Mouse (Mus musculus): ENCODE measurements around the gene Tax1bp1.
"Not testable (repeated sequence)": the region's sequence is repeated elsewhere in the genome, so short reads cannot be mapped to it uniquely, and the experiment has no call there.

The Tax1bp1 gene

DNA sequence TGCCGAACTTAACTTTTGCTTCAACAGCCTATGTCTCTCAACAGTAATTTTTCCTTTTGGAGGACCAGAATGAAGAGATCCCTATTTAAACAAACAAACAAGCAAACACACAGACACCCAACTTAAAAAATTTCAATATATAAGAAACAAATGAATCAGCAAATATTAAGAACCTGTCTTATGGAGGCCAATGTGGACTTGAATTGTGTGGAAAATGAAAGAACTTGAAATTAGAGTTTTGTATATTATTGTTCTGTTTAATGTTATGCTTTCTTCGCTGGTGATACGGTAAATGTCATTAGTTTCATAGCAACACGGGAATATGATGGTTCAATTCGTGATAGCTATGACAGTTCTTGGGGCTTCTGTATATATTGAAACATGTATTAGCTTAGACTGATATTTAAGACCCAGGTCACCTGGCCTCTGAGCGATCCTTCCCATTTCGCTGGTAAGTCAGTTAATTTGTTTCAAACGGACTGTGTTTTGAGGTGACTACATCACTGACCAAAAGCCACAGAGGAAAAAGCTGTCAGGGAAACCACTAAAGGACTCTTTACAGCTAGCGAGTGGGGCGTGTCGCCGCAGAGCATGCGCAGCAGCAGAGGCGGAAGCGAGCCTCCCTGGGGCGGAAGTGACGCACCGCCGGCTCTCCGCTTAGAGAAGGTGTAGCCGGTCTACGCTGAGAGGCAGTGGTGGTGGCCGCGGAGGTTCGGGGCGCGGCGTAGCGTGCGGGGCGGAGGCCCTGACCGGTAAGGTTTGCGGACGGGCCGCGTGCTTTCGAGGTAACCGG lies at the start of gene Tax1bp1:
Tax1bp1 (plus strand) TSS at position 626 of the 793 bp plus-strand sequence.
- DNase-seq: peak; percentile 91 to 94

DNA sequence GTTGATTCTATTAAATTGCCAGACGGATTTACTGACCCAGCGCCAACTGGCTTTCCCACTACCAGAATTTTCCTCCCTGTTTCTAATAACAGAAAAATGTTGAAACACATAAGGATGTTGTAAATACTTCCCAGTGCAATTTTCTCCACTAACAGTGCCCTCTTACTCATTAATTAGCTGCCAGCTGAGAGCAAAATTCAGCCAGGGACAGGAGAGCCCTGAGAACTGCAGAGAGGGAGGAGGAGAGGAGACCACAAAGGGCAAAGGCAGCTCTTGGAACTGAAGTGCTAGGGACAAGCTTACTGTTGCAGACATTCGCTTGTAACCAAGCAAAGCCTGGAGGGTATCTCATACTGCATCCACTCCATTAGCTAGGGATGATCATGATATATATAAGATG lies 45.9 kb upstream of the Tax1bp1 start:
- DNase-seq: peak; percentile 33 to 47

DNA sequence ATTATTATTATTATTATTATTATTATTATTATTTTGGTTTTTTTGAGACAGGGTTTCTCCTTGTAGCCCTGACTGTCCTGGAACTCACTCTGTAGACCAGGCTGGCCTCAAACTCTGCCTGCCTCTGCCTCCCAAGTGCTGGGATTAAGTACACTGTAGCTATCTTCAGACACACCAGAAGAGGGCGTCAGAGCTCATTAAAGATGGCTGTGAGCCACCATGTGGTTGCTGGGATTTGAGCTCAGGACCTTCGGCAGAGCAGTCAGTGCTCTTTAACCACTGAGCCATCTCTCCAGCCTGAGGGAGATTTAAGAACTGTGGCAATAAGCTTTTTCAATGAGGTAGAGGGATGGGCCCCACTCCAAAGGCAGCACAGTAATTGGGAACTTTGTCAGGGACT lies 43.7 kb upstream of the Tax1bp1 start:
- not testable (repeated sequence) for DNase-seq

DNA sequence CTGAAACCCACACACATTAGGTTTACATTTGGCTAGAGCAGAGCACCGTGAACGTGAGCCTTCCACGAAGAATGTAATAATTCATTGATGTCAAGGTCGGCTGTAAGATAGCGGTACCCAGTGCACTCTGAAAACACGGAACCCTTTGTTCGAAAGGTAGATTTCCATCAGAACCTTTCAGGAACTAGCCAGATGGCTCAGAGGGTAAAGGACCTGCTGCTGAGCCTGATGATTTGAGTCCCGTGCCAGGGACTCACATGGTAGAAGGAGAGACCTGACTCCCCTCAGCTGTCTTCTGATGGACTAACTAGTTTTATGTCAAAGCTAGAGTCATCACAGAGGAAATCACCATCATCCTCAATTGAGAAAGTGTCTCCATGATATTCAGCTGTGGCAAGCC lies 41.7 kb upstream of the Tax1bp1 start:
- no peak for DNase-seq

DNA sequence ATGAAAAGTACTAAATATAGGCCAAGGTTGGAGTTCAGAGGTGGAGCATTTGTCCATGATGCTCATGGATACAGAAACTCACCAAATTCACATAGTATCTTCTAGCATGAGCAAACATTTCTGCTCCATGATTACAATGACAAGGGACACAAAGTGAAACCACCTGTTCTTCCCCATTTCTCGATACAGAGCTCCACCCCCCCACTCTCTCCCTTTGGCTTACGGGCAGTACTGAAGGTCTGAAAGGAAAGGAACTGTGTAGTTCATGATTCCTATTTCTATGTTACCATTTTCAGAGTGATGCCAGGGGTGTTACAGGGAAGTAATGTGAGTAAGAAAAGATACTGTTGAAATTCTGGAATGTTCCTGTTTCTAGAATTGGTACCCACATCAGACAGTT lies 41.0 kb upstream of the Tax1bp1 start:
- no peak for DNase-seq

DNA sequence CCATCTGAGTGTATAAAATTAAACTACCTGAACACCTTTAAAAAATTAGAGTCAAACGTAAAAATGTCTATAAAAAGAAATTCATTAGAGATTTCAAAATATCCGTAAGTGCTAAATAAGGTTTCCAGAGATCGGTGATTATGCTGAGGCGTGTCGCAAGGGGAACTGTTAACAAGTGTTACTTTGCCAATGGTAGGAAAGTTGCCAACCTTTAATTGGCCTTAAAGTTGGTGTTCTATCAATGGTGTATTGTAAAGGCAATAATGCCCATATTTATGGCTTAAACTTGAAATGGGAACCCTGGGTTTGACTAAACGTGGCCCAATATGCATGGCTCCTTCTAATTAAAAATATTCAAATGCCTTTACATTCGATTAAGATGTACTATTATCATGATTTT lies 39.8 kb upstream of the Tax1bp1 start:
- no peak for DNase-seq

DNA sequence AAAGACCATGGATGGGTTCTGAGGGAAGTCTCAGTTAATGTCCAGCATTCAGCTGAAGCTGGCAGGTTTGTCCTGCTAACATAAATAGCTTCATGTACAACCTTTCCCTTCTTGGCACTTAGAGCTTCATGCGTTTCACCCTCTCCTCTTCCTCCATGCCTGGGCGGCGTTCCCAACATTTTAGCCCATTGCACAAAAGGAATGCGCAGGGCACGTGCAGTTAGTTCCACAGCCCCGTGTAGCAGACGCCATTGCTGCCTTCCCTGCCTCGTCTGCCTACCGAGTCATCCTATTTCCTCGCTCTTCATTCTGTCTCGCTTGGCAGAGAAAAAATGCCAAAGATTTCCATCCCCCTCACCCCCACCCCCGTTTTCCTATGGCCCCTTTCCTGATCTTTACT lies 39.0 kb upstream of the Tax1bp1 start:
- peak; percentile 69 to 72 for DNase-seq

DNA sequence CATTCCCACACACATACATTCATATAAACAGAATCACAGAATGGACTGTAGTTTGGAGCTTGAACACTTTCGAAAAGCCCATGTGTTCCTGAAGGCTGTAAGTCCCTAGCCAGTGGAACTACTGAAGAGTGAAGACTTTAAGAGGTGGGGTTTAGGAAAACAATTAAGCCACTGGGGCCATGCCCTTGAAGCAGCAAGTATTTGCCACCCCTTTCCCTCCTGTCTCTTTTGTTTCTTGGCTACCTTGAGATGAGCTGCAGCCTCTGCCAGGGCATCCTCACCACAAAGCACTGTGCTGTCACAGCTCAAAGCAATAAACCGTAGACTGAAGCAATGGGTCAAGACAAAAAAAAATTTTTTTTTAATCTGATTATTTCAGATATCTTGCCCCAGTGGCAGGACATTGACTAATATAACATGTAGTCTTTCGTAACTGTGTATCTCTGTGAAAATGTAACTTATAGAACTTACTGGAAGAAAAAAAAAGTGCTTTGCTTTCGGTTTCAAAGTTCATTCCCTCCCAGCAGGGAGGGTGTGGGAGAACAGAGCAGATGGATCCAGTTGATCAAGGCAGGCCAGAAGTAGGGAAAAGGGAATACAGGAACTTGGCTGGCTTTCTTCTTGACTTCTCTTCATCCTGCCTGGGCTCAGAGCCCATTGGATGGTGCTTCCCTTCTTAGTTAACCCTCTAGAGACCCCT lies 38.2 kb upstream of the Tax1bp1 start:
- peak; percentile 53 to 79 for DNase-seq

DNA sequence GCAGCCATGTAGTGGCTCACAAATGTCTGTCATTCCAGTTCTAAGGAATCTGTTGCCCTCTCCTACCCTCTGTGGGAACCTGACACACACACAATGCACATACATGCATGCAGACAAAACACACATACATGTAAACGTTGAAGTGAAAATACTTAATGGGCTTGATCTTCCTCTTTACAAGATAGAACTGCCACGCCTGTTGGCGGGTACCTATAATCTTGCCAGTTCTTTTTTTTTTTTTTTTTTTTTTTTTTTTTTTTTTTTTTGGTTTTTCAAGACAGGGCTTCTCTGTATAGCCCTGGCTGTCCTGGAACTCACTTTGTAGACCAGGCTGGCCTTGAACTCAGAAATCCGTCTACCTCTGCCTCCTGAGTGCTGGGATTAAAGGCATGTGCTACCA lies 36.0 kb upstream of the Tax1bp1 start:
- DNase-seq: not testable (repeated sequence)

DNA sequence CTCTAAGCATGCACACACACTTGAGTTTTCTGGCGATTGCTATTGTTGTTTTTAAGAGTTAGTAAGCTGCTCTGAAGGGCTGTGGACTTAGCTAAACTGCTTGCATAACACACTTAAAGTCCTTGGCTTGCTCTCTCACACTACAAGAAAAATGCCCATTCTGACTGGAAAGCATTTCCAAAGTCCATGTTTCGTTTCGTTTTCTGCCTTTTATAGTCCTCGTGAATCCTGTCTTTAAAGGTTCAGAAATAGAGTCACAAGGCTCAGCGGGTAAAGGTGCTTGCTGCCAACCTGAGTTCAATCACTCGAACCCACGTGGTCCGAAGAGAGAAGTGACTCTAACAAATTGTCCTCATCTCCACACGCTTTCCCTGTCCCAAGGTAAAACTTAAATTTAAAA lies 34.0 kb upstream of the Tax1bp1 start:
- DNase-seq: peak; percentile 70 to 89

DNA sequence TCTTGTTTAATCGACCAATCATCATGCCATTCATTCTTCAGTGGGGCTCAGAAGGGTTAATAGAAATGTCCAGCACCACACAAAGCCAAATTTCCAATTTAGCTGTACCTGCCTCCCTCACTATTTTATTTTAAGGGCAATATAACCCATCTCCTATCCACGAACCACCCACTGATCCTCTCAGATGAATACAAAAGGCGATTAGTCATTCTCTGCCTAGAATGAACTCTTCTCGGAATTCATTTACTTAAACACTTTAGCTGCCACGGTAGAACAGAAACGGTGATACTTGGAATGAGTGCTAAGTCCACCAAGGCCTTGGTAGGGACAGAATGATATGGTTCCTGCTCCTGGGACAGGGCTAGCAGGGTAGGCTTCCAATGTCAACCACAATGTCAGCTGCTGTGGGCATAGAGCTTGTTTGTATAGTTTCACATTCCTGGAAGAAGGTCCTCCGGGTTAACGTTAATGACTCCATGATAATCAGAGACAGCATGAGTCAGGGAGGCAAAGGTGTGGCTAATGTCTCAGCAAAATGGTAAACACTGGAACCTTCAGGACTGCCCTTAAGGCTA lies 33.0 kb upstream of the Tax1bp1 start:
- peak in 1 of 2 experiments; percentile 61 for DNase-seq

DNA sequence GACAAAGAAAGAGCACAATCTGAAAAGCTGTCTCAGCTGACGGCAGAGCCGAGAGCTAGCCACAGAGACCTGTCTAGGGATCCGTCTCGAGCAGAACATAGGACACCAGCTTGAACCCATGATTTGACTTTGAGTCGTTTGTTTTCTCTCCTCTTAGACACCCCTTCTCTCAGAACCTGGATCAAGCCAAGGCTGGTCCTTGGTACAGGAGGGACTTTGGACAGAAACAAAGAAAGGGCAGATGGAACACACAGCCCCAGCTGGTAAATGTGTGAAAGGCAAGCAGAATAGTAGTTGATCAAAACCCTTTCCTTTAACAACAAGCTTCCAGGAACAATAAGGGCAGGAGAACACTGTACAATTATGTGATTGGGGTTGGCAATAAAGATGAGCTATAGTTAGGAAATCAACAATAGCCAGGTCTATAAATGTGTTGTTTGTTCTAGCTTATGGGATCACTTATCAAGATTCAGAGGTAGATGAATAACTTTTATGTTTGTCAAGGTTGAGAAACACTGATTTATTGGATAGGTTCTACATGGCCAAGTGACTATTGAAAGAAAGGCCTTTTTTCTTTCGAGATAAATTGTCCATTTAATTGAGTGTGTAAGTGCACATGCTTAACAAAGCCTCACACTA lies 31.6 kb upstream of the Tax1bp1 start:
- DNase-seq: peak; percentile 39 to 57

DNA sequence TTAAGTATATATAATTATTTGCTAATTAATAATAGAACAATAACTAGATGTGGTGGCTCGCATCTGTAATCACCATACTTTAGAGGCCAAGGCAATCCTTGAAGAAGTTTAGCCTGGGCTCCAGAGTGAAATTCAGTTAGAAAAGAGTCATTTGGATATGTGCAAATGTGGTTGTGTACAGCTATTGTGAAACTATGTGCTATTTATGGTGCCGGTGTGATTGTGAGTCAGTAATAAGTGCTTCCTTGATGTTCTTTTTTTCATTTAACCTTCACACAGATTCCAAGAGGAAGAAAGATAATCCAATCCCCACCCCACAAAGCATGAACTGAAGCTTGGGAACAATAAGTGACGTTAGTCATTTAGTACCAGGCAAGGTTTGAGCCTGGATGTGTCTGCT lies 30.9 kb upstream of the Tax1bp1 start:
- no peak for DNase-seq

DNA sequence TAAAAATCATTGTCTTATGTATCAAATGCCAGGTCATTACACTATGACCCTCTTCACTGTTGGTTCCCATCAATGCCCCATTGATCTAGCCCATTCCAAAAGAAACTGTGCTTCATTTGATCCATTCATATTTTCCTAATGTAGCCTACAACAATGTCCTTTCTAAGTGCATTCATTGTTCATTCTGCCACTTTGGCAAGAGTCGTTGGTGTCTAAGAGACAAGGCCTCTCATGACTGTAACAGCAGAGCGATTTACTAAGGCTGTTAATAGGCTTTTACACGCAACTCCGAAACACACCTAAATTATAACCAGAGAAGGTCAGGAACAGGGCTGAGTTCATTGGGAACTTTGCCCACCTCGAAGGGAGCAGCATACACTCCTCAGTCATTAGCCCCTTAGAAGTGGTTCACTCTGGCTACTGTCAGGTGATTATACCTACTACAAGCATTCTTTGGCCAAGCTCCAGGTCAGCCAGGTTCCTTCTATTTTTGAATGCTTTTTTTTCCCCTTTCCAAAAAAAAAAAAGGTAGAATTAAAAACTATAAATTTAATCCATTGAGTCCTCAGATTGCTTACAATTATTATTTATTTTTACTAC lies 26.5 kb upstream of the Tax1bp1 start:
- DNase-seq: peak; percentile 47 to 64

DNA sequence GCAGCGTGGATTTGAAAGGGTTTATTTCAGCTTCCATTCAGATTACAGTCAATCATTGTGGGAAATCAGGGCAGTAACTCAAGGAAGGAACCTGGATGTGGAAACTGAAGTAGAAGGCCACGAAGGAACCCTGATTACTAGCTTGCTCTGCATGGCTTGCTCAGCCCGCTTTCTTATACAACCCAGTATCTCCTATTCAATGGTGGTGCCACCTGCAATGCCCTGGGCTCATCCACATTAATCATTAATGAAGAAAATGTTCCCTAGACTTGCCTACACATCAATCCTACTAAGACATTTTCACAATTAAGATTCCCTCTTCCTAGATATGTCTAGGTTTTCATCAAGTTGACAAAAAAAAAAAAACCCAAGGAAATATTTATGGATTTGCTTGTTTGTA lies 23.2 kb upstream of the Tax1bp1 start:
- DNase-seq: peak in 1 of 2 experiments; percentile 35

DNA sequence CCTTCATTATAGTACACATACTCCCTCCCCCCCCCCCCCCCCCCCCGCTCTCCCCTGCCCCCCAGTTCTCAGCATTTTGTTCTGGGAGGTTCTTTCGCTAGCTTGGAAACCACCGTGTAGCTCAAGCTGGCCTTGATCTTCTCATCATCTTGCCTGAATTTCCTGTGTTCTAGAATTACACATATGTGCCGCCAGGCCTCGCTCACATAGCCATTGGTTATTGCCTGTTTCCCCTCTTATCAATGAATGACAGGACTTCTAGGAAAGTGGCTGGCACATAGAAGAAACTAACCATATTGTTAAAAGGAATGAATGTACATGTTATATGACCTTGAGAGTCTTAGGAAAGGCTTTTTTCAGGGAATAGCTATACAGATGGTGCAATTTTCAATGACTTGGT lies 21.7 kb upstream of the Tax1bp1 start:
- no peak for DNase-seq

DNA sequence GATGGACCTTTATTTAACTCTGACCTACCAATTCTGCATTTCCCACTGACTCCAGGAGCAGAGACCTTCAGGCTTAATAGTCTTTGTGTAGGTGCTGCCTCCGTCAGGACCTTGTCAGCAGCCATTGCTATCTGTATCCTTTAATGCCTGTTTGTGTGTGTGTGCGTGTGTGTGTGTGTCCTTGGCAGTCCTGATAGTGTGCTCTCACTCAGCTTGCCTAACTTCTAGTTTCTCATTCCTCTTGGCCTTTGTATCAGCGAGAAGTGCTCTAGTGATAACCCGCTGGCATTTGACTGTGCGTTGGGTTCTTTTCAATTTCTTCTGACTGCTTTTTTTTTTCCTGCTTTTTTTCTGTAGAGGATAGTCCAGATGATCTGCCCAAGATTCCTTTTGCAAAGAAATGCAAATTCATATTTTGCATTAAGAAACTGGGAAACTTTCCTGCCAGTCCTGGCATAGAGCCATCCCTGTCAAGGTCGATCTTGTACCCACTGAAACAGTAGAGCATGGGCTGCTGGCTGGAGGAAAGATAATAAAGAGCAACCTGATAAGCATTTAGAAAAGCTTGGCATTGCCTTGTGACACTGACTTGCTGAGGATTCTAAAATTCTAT lies 21.0 kb upstream of the Tax1bp1 start:
- no peak for DNase-seq

DNA sequence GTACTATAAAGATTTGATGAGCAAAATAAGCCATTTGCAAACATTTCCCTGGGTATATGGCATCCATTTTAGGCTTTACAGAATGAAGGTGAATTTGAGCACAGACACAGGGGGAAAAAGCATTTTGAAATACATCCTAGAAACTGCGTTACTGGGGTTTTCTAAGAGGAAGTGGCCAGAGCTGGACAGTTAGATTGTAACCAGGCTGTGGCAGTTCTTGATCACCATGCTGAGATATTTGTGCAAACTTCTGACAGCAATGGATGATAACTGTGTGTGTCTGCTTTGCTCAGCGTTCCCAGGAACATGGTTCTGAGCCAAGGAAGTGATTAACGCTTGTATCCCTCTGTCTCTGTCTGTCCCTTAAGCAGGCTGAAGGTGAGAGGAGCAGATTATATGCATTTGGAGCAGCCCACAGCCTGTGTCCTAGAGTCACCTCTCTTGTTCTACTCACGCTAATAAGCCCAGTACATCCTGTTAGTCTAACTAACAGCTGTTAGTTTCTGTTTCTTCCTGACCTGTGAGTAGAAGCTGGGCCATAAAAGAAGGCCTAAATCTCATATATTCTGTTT lies 15.5 kb upstream of the Tax1bp1 start:
- DNase-seq: no peak

DNA sequence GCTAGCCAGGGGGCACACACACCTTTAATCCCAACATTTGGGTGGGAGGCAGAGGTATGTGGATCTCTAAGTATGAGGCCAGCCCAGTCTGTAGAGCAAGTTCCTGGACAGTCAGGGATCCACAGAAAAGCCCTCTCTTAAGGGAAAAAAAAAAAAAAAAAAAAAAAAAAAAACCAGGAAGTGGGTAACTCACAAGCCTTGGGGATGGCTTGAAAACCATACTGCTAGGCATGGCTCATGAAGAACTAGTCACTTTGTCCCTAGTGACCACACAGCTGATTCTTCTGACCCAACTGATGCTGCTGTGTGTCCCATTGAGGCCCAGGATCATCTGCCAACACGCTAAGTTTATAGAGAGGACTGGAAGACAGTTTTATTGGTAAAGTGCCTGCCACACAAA lies 14.5 kb upstream of the Tax1bp1 start:
- no peak for DNase-seq

DNA sequence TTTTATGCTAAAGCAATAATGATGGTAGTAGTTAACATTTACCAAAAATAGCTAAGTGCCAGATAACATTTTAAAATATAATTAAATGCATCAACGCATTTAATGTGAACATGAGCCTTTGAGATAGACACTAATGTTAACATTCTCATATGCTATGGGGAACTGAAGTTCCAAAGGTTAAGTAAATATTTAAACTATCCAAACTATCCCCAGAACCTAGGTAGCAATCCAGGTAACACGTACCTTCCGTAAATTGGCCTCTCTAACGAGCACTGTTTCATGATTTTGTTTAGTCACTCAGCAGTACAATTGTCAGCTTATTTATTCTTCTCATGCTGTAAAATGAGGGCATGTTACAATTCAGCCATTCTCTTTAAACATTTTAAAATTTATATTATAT lies 13.6 kb upstream of the Tax1bp1 start:
- no peak for DNase-seq

DNA sequence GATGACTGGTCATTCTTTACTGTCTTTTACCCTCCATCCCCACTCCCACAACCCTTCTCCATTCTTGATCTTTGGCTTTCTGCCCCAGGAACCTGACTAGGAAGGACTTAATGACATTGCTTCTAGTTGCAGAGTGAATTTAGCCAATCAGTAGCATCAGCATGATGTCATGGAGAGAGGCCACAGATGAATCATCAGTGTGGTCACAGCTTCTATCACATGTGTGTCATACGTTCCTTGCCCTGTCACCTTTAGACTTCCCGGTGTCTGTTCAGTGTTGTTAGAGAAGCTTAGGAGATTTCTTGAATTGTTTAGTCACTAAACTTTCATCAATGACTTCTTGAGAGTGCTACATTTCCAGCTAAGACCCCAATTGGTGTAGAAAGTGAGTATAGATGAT lies 10.3 kb upstream of the Tax1bp1 start:
- no peak for DNase-seq

DNA sequence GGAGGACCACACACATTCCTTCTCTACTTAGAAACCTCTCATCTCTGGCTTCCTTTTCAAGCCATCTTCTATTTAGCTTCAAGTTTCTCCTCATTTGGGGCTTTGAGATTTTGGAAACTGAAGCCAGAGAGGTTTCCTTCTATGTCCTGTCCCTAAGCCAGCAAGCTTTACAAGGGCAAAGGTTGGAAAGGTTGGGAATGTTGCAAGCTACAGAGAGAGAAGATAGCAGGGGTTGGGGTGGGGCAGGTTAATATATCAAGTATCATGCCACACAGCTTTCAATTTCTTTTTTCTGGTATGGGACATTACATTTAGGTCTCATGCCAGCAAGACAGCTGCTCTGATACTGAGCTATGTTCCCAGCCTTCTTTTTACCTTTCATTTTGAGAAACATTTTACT lies 8.2 kb upstream of the Tax1bp1 start:
- no peak for DNase-seq

Data from kidney, adult 8-10 months (tissue).